Mouse (Mus musculus) cerebellum, adult 2 months (tissue): ENCODE data around the gene Ube2q1.

Experiments used
- CTCF ChIP-seq: fragments of 200-500 bp; IDR thresholded peaks from 2 replicates; pipeline ENCODE4 v1.5.1; 2011; ENCODE audit warnings: low read depth, mild to moderate bottlenecking, control low read depth, low read length, moderate library complexity, borderline replicate concordance; ENCODE audit not compliant: insufficient read depth
- POLR2A ChIP-seq: fragments of 200-500 bp; IDR thresholded peaks from 2 replicates; pipeline ENCODE4 v1.6.1; 2011; ENCODE audit warnings: low read length, control low read depth, borderline replicate concordance; ENCODE audit not compliant: insufficient read depth

DNA sequence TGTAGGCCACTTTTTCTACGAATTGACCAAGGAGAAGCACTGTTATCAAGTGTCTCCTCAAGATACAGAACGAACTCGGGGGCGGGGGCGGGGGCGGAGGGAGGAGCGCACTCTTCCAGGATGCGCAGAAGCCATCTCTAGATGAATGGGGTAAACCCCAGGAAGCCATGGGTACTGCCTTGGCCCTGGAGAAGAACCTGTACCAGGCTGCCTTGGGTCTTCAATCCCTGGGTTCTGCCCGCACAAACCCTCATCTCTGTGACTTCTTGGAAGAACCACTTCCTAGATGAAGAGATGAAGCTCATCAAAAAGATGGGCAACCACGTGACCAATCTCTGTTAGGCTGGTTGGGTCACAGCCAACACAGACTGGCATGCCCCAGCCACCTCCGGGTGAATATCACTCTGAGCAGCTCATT lies 47.7 kb downstream of the Ube2q1 start:
- TF ChIP-seq CTCF, result no peak
- no peak for TF ChIP-seq POLR2A
